Mouse (Mus musculus) CH12.LX (cell line): ENCODE measurements around the gene Gm10722.
"Not testable (repeated sequence)": the region's sequence is repeated elsewhere in the genome, so short reads cannot be mapped to it uniquely, and the experiment has no call there.

Source experiments
- CTCF ChIP-seq, 2 experiments: IDR thresholded peaks in 1 of 2; conservative IDR thresholded peaks in 1 of 2; 2 replicates each; pipeline ENCODE4 v1.5.1; 2011 to 2012; ENCODE audit warnings: low read depth in 2 of 2, low read length in 2 of 2, improper control_type of control experiment in 1 of 2, inconsistent platforms in 1 of 2, mild to moderate bottlenecking in 1 of 2, moderate library complexity in 1 of 2
- MAZ ChIP-seq: IDR thresholded peaks from 2 replicates; pipeline ENCODE4 v1.6.1; 2012; ENCODE audit warnings: low read depth, mild to moderate bottlenecking, inconsistent platforms, low read length, improper control_type of control experiment, moderate library complexity
- POLR2A ChIP-seq: IDR thresholded peaks from 2 replicates; pipeline ENCODE4 v1.6.1; 2011; ENCODE audit warnings: low read depth, mild to moderate bottlenecking, improper control_type of control experiment, low read length
- RAD21 ChIP-seq: IDR thresholded peaks from 2 replicates; pipeline ENCODE4 v1.6.1; 2011; ENCODE audit warnings: low read depth, mild to moderate bottlenecking, low read length, improper control_type of control experiment, moderate library complexity
- ZC3H11A ChIP-seq: IDR thresholded peaks from 2 replicates; pipeline ENCODE4 v1.6.1; 2012; ENCODE audit warnings: low read depth, mild to moderate bottlenecking, inconsistent platforms, low read length, improper control_type of control experiment
- ZKSCAN1 ChIP-seq: IDR thresholded peaks from 2 replicates; pipeline ENCODE4 v1.6.1; 2012; ENCODE audit warnings: low read depth, inconsistent platforms, low read length, improper control_type of control experiment, borderline replicate concordance

DNA sequence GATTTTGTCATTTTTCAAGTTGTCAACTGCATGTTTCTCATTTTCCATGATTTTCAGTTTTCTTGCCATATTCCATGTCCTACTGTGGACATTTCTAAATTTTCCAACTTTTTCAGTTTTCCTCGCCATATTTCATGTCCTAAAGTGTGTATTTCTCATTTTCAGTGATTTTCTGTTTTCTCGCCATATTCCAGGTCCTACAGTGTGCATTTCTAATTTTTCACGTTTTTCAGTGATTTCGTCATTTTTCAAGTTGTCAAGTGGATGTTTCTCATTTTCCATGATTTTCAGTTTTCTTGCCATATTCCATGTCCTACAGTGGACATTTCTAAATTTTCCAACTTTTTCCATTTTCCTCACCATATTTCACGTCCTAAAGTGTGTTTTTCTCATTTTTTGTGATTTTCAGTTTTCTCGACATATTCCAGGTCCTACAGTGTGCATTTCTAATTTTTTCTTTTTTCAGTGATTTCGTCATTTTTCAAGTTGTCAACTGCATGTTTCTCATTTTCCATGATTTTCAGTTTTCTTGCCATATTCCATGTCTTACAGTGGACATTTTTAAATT, 11.4 kb downstream of the Gm10722 start:
- TF ChIP-seq MAZ; ZC3H11A; CTCF (conservative IDR thresholded peaks at IDR 0.05 in 1 of 2, IDR thresholded peaks at IDR 0.05 in 1 of 2; ENCODE audit: low read depth in 2 of 2, low read length in 2 of 2); ZKSCAN1; RAD21; POLR2A: not testable (repeated sequence)
